Mouse (Mus musculus) limb, embryonic 12.5 days (tissue): ENCODE data around the gene Aspdh. TPM values are rescaled to one million over a fixed set of nuclear protein-coding genes. Genes with fewer than 3 reads are reported as not detected.
A peak's percentile ranks its signal among the peaks of the same experiment; 100 is the strongest.

Experiments
- ATAC-seq: fragments of 200-750 bp; cut with Nextera tagmentation; 2 replicates; pipeline ENCODE4 v1.8.0; 2017; ENCODE audit warnings: low read depth, moderate TSS enrichment; ENCODE audit not compliant: insufficient number of reproducible peaks, insufficient read depth, low FRiP score, low TSS enrichment
- H3K27ac ChIP-seq: fragments of 300-500 bp; sonication (generic); 2 replicates; pipeline ENCODE4 v1.5.1; 2016; ENCODE audit warnings: mild to moderate bottlenecking, moderate library complexity
- H3K27me3 ChIP-seq: fragments of 300-500 bp; sonication (generic); 2 replicates; pipeline ENCODE4 v1.6.1; 2016; ENCODE audit warnings: mild to moderate bottlenecking, moderate library complexity
- H3K36me3 ChIP-seq: fragments of 300-500 bp; sonication (generic); 2 replicates; pipeline ENCODE4 v1.6.1; 2016; ENCODE audit warnings: mild to moderate bottlenecking, moderate library complexity
- H3K4me1 ChIP-seq: fragments of 300-500 bp; sonication (generic); replicated peaks from 2 replicates; pipeline ENCODE4 v1.6.1; 2016
- H3K4me2 ChIP-seq: fragments of 300-500 bp; sonication (generic); 2 replicates; pipeline ENCODE4 v1.6.1; 2016; ENCODE audit warnings: mild to moderate bottlenecking, moderate library complexity
- H3K4me3 ChIP-seq: fragments of 300-500 bp; sonication (generic); replicated peaks from 2 replicates; pipeline ENCODE4 v1.5.1; 2016; ENCODE audit warnings: mild to moderate bottlenecking
- H3K9ac ChIP-seq: fragments of 300-500 bp; sonication (generic); replicated peaks from 2 replicates; pipeline ENCODE4 v1.6.1; 2016; ENCODE audit warnings: mild to moderate bottlenecking, moderate library complexity
- H3K9me3 ChIP-seq: fragments of 300-500 bp; sonication (generic); 2 replicates; pipeline ENCODE4 v1.6.1; 2016; ENCODE audit warnings: mild to moderate bottlenecking, moderate library complexity
- WGBS: fragments of 180-500 bp; shearing (Covaris S2); methylation state at CpG from one replicate; pipeline ENCODE4 v1.1.7; 2016; 5-methylcytosine and 5-hydroxymethylcytosine counted together
- polyA plus RNA-seq: library from polyadenylated mRNA; unstranded; fragments of >200 nt; fragmentation: Nextera tagmentation; extraction: Ambion mirVana; gene quantifications from 2 replicates; pipeline ENCODE4 v1.2.1, GENCODE M21; 2016

The Aspdh gene
- polyA plus RNA-seq, 1 experiment from 2014 or later = 0.56 TPM

GRCm38 (mm10) chr7:44492166-44492826 is 27.1 kb downstream of the Aspdh start:
- no peaks in the 10 kb centered on the region for H3K9me3 ChIP-seq
- H3K36me3 ChIP-seq = peaks cover 64% of the 10 kb centered on the region
- no peak overlapping the region for H3K9ac ChIP-seq
- H3K27me3 ChIP-seq = no peaks in the 10 kb centered on the region
- no peak overlapping the region for H3K4me2 ChIP-seq
- H3K4me3 ChIP-seq = no peak overlapping the region
- no peak overlapping the region for H3K27ac ChIP-seq
- WGBS = 94% methylated on average over 21 of the region's 21 CpGs
- no peak for ATAC-seq
- H3K4me1 ChIP-seq = peaks cover 17% of the 10 kb centered on the region

GRCm38 (mm10) chr7:44494681-44495080 is 29.5 kb downstream of the Aspdh start:
- Histone ChIP-seq H3K27ac (no peak overlapping the region), H3K4me2 (no peak overlapping the region), H3K27me3 (peaks cover 5% of the 10 kb centered on the region; the same call in 1 of the 2 replicates), H3K4me3 (no peak overlapping the region), H3K36me3 (peaks cover 56% of the 10 kb centered on the region), H3K9ac (no peak overlapping the region), H3K4me1 (peaks cover 20% of the 10 kb centered on the region), H3K9me3 (no peaks in the 10 kb centered on the region)
- WGBS = 94% methylated on average over 12 of the region's 12 CpGs
- ATAC-seq = no peak

GRCm38 (mm10) chr7:44495086-44495485 is 29.9 kb downstream of the Aspdh start:
- H3K27ac ChIP-seq = no peak overlapping the region
- no peaks in the 10 kb centered on the region for H3K9me3 ChIP-seq
- H3K4me3 ChIP-seq = peak overlapping the region; percentile 70
- ATAC-seq = no peak
- WGBS = 88% methylated on average over 7 of the region's 7 CpGs
- H3K4me1 ChIP-seq = peaks cover 20% of the 10 kb centered on the region
- peaks cover 5% of the 10 kb centered on the region for H3K27me3 ChIP-seq
- peak overlapping the region; percentile 76 for H3K4me2 ChIP-seq
- peak overlapping the region; percentile 86 for H3K9ac ChIP-seq
- peaks cover 52% of the 10 kb centered on the region for H3K36me3 ChIP-seq

- no peaks in the 10 kb centered on the region for H3K9me3 ChIP-seq
- peak within 1 kb of the TSS; percentile 96 for H3K27ac ChIP-seq
- H3K4me1 ChIP-seq = peaks cover 20% of the 10 kb centered on the region
- H3K27me3 ChIP-seq = peaks cover 15% of the 10 kb centered on the region
- H3K9ac ChIP-seq = peak within 1 kb of the TSS; percentile 86
- H3K4me2 ChIP-seq = peak within 1 kb of the TSS; percentile 76
- peak within 1 kb of the TSS; percentile 70 for H3K4me3 ChIP-seq
- peaks cover 41% of the 10 kb centered on the region for H3K36me3 ChIP-seq
- under 1% methylated on average over 58 of the region's 58 CpGs for WGBS
- ATAC-seq = peak; percentile 96
Measured at GRCm38 (mm10) chr7:44495992-44496770, 31.0 kb downstream of the Aspdh start, which contains the start of the genes Emc10 and Fam71e1. TSS of gene Emc10 (minus strand) at chr7:44496529. TSS of gene Fam71e1 (plus strand) at chr7:44496581.

GRCm38 (mm10) chr7:44496771-44497109 is 31.5 kb downstream of the Aspdh start:
- WGBS = under 1% methylated on average over 25 of the region's 26 CpGs
- H3K27me3 ChIP-seq = peaks cover 16% of the 10 kb centered on the region

GRCm38 (mm10) chr7:44497361-44498055 is 32.3 kb downstream of the Aspdh start:
- no peaks in the 10 kb centered on the region for H3K9me3 ChIP-seq
- H3K27ac ChIP-seq = peak overlapping the region; percentile 96; the same call in 1 of the 2 replicates
- H3K36me3 ChIP-seq = peaks cover 27% of the 10 kb centered on the region
- peaks cover 16% of the 10 kb centered on the region for H3K27me3 ChIP-seq
- H3K4me3 ChIP-seq = peak overlapping the region; percentile 70
- H3K9ac ChIP-seq = no peak overlapping the region
- H3K4me1 ChIP-seq = peaks cover 20% of the 10 kb centered on the region
- ATAC-seq = no peak
- H3K4me2 ChIP-seq = peak overlapping the region; percentile 76
- WGBS = 84% methylated on average over 10 of the region's 10 CpGs

More at GRCm38 (mm10) chr7:44496771-44497109, 31.5 kb downstream of the Aspdh start:
- no peak for ATAC-seq
- Histone ChIP-seq H3K9me3 (no peaks in the 10 kb centered on the region), H3K4me3 (peak overlapping the region; percentile 70), H3K36me3 (peaks cover 35% of the 10 kb centered on the region), H3K9ac (peak overlapping the region; percentile 78), H3K4me1 (peaks cover 20% of the 10 kb centered on the region), H3K27ac (peak overlapping the region; percentile 96), H3K4me2 (peak overlapping the region; percentile 76)

- Histone ChIP-seq H3K9ac (no peak overlapping the region), H3K9me3 (no peaks in the 10 kb centered on the region), H3K4me3 (no peak overlapping the region), H3K4me2 (no peak overlapping the region), H3K27me3 (peaks cover 16% of the 10 kb centered on the region), H3K27ac (no peak overlapping the region), H3K36me3 (peaks cover 13% of the 10 kb centered on the region), H3K4me1 (peaks cover 20% of the 10 kb centered on the region)
- WGBS = 74% methylated on average over 1 of the region's 1 CpGs
- no peak for ATAC-seq
Measured at GRCm38 (mm10) chr7:44498922-44499321, 33.7 kb downstream of the Aspdh start.

- Histone ChIP-seq H3K9me3 (peaks cover 5% of the 10 kb centered on the region; the same call in 1 of the 2 replicates), H3K4me1 (peaks cover 13% of the 10 kb centered on the region), H3K27me3 (peaks cover 16% of the 10 kb centered on the region), H3K4me3 (no peak overlapping the region), H3K27ac (no peak overlapping the region), H3K9ac (no peak overlapping the region), H3K36me3 (peaks cover 4% of the 10 kb centered on the region; the same call in 1 of the 2 replicates), H3K4me2 (no peak overlapping the region)
- WGBS = 55% methylated on average over 20 of the region's 20 CpGs
- no peak for ATAC-seq
Measured at GRCm38 (mm10) chr7:44500046-44500445, 34.9 kb downstream of the Aspdh start.

GRCm38 (mm10) chr7:44501563-44502115 is 36.4 kb downstream of the Aspdh start:
- peaks cover 5% of the 10 kb centered on the region; the same call in 1 of the 2 replicates for H3K4me1 ChIP-seq
- H3K9ac ChIP-seq = no peak overlapping the region
- H3K4me2 ChIP-seq = no peak overlapping the region
- peaks cover 4% of the 10 kb centered on the region; the same call in 1 of the 2 replicates for H3K36me3 ChIP-seq
- no peak for ATAC-seq
- no peak overlapping the region for H3K27ac ChIP-seq
- 40% methylated on average over 5 of the region's 5 CpGs for WGBS
- peaks cover 16% of the 10 kb centered on the region for H3K27me3 ChIP-seq
- H3K4me3 ChIP-seq = no peak overlapping the region
- peaks cover 5% of the 10 kb centered on the region; the same call in 1 of the 2 replicates for H3K9me3 ChIP-seq

GRCm38 (mm10) chr7:44507491-44507890 is 42.3 kb downstream of the Aspdh start:
- peaks cover 45% of the 10 kb centered on the region for H3K27me3 ChIP-seq
- no peak for ATAC-seq

More at GRCm38 (mm10) chr7:44507491-44507890, 42.3 kb downstream of the Aspdh start:
- H3K4me2 ChIP-seq = no peak overlapping the region
- H3K4me3 ChIP-seq = no peak overlapping the region
- peaks cover 6% of the 10 kb centered on the region; the same call in 1 of the 2 replicates for H3K9me3 ChIP-seq
- H3K9ac ChIP-seq = no peak overlapping the region
- H3K27ac ChIP-seq = no peak overlapping the region
- H3K36me3 ChIP-seq = no peaks in the 10 kb centered on the region
- H3K4me1 ChIP-seq = no peaks in the 10 kb centered on the region
